Mouse (Mus musculus) liver, adult 2 months (tissue): Measurements from ENCODE around the gene Cmtm8. TPM values are rescaled to one million over a fixed set of nuclear protein-coding genes. Genes with fewer than 3 reads are reported as not detected.

Experiments
- DNase-seq: peaks from one replicate; pipeline ENCODE4 v3.0.0-alpha.2; 2011; ENCODE audit warnings: low read depth, low spot score; ENCODE audit errors: extremely low read depth
- H3K27ac ChIP-seq: fragments of 200-500 bp; replicated peaks from 2 replicates; pipeline ENCODE4 v1.5.1; 2012; ENCODE audit warnings: low read depth, mild to moderate bottlenecking, control low read depth, inconsistent platforms, low read length; ENCODE audit not compliant: insufficient read depth
- H3K27me3 ChIP-seq: fragments of 200-500 bp; 2 replicates; pipeline ENCODE4 v1.6.1; 2012; ENCODE audit warnings: mild to moderate bottlenecking, moderate library complexity, low read length, inconsistent platforms; ENCODE audit not compliant: control insufficient read depth, insufficient read depth
- H3K36me3 ChIP-seq: fragments of 200-500 bp; 2 replicates; pipeline ENCODE4 v1.6.1; 2012; ENCODE audit warnings: low read length, inconsistent platforms; ENCODE audit not compliant: control insufficient read depth, insufficient read depth
- H3K4me1 ChIP-seq: fragments of 200-500 bp; 2 replicates; pipeline ENCODE4 v1.6.1; 2011; ENCODE audit warnings: low read length; ENCODE audit not compliant: control insufficient read depth, insufficient read depth
- H3K4me3 ChIP-seq: fragments of 200-500 bp; 2 replicates; pipeline ENCODE4 v1.5.1; 2011; ENCODE audit warnings: low read depth, mild to moderate bottlenecking, control low read depth, low read length, moderate library complexity; ENCODE audit not compliant: insufficient read depth
- H3K79me2 ChIP-seq: fragments of 200-500 bp; 2 replicates; pipeline ENCODE4 v1.6.1; 2012; ENCODE audit warnings: inconsistent platforms, mild to moderate bottlenecking, low read length, moderate library complexity; ENCODE audit not compliant: control insufficient read depth, insufficient read depth
- H3K9ac ChIP-seq: fragments of 200-500 bp; 2 replicates; pipeline ENCODE4 v1.6.1; 2012; ENCODE audit warnings: low read depth, mild to moderate bottlenecking, control low read depth, inconsistent platforms, low read length
- CTCF ChIP-seq: fragments of 200-500 bp; IDR thresholded peaks from 2 replicates; pipeline ENCODE4 v1.5.1; 2011; ENCODE audit warnings: low read depth, low read length, control low read depth
- POLR2A ChIP-seq: fragments of 200-500 bp; IDR thresholded peaks from 2 replicates; pipeline ENCODE4 v1.6.1; 2011; ENCODE audit warnings: low read length, control low read depth; ENCODE audit not compliant: insufficient read depth; ENCODE audit errors: extremely low read depth
- WGBS: fragments of 180-500 bp; shearing (Covaris S2); methylation state at CpG from one replicate; pipeline ENCODE4 v1.1.7; 2018; 5-methylcytosine and 5-hydroxymethylcytosine counted together
- polyA plus RNA-seq: library from polyadenylated mRNA; depleted of rRNA; stranded (reverse); fragments of >200 nt; gene quantifications from 2 replicates; pipeline ENCODE4 v1.2.3, GENCODE M21; 2012; rRNA removed
- total RNA-seq: library from RNA; depleted of rRNA; stranded (reverse); fragments of >200 nt; gene quantifications from 2 replicates; pipeline ENCODE4 v1.2.3, GENCODE M21; 2014; rRNA removed

Gene Cmtm8
- total and polyA plus RNA-seq, 2 experiments = 77.3 to 180 TPM

GRCm38 (mm10) chr9:114747012-114747411 is 96.9 kb downstream of the Cmtm8 start:
- H3K36me3 ChIP-seq = peaks cover 21% of the 10 kb centered on the region
- TF ChIP-seq POLR2A = no peak
- no peak for TF ChIP-seq CTCF
- WGBS = 89% methylated on average over 10 of the region's 10 CpGs

GRCm38 (mm10) chr9:114745654-114746053 is 98.3 kb downstream of the Cmtm8 start:
- no peak overlapping the region for H3K4me3 ChIP-seq
- H3K36me3 ChIP-seq = peaks cover 22% of the 10 kb centered on the region
- 80% methylated on average over 4 of the region's 4 CpGs for WGBS
- no peaks in the 10 kb centered on the region for H3K27me3 ChIP-seq
- peaks cover under 1% of the 10 kb centered on the region; the same call in 1 of the 2 replicates for H3K79me2 ChIP-seq
- peaks cover 3% of the 10 kb centered on the region; the same call in 1 of the 2 replicates for H3K4me1 ChIP-seq
- DNase-seq = no peak
- no peak overlapping the region for H3K27ac ChIP-seq
- no peak overlapping the region for H3K9ac ChIP-seq
- TF ChIP-seq POLR2A = no peak
- no peak for TF ChIP-seq CTCF

More at GRCm38 (mm10) chr9:114747012-114747411, 96.9 kb downstream of the Cmtm8 start:
- H3K4me1 ChIP-seq = peaks cover 3% of the 10 kb centered on the region; the same call in 1 of the 2 replicates
- no peak overlapping the region for H3K27ac ChIP-seq
- DNase-seq = no peak
- H3K4me3 ChIP-seq = no peak overlapping the region
- H3K9ac ChIP-seq = no peak overlapping the region
- no peaks in the 10 kb centered on the region for H3K27me3 ChIP-seq
- no peaks in the 10 kb centered on the region for H3K79me2 ChIP-seq

- Histone ChIP-seq H3K4me1 (peaks cover 3% of the 10 kb centered on the region; the same call in 1 of the 2 replicates), H3K4me3 (no peak overlapping the region), H3K27me3 (no peaks in the 10 kb centered on the region), H3K9ac (no peak overlapping the region), H3K36me3 (peaks cover 27% of the 10 kb centered on the region), H3K79me2 (peaks cover 5% of the 10 kb centered on the region; the same call in 1 of the 2 replicates), H3K27ac (no peak overlapping the region)
- DNase-seq = no peak
- WGBS = 73% methylated on average over 4 of the region's 4 CpGs
- TF ChIP-seq CTCF = no peak
- no peak for TF ChIP-seq POLR2A
Measured at GRCm38 (mm10) chr9:114745163-114745562, 98.8 kb downstream of the Cmtm8 start.

- H3K79me2 ChIP-seq = peaks cover 12% of the 10 kb centered on the region; the same call in 1 of the 2 replicates
- peaks cover 5% of the 10 kb centered on the region; the same call in 1 of the 2 replicates for H3K4me1 ChIP-seq
- H3K36me3 ChIP-seq = peaks cover 34% of the 10 kb centered on the region
- WGBS = 72% methylated on average over 2 of the region's 2 CpGs
- no peak overlapping the region for H3K9ac ChIP-seq
- no peak overlapping the region; the same call in 1 of the 2 replicates for H3K27ac ChIP-seq
- no peaks in the 10 kb centered on the region for H3K27me3 ChIP-seq
- DNase-seq = peak; percentile 64
- H3K4me3 ChIP-seq = no peak overlapping the region
- TF ChIP-seq POLR2A (no peak), CTCF (no peak)
Measured at GRCm38 (mm10) chr9:114742731-114743130, 101.2 kb downstream of the Cmtm8 start.

- TF ChIP-seq CTCF (no peak), POLR2A (no peak)
- Histone ChIP-seq H3K4me3 (no peak overlapping the region), H3K9ac (no peak overlapping the region), H3K36me3 (peaks cover 30% of the 10 kb centered on the region), H3K4me1 (peaks cover 8% of the 10 kb centered on the region), H3K27me3 (no peaks in the 10 kb centered on the region), H3K79me2 (peaks cover 19% of the 10 kb centered on the region; the same call in 1 of the 2 replicates), H3K27ac (no peak overlapping the region)
- no peak for DNase-seq
- 88% methylated on average over 9 of the region's 9 CpGs for WGBS
Measured at GRCm38 (mm10) chr9:114740336-114740735, 103.6 kb downstream of the Cmtm8 start.

Other genes starting within 250 kb of the Cmtm8 start
- gene Cnot10, start 204.0 kb downstream of the Cmtm8 start, total RNA-seq = 15.2 and 15.4 TPM in 2 replicates
- 9.4 and 10.7 TPM in 2 replicates for gene Cnot10, start 204.0 kb downstream of the Cmtm8 start, polyA plus RNA-seq
- gene Dync1li1, start 155.4 kb downstream of the Cmtm8 start, total RNA-seq = 15.7 and 16.1 TPM in 2 replicates
- 4.3 and 4.5 TPM in 2 replicates for gene Dync1li1, start 155.4 kb downstream of the Cmtm8 start, polyA plus RNA-seq
- 56.0 and 58.8 TPM in 2 replicates for gene Cmtm6, start 113.0 kb downstream of the Cmtm8 start, total RNA-seq
- gene Cmtm6, start 113.0 kb downstream of the Cmtm8 start, polyA plus RNA-seq = 54.7 and 69.0 TPM in 2 replicates
- gene Cmtm7, start 62.3 kb downstream of the Cmtm8 start, total RNA-seq = 5.3 and 6.2 TPM in 2 replicates
- gene Cmtm7, start 62.3 kb downstream of the Cmtm8 start, polyA plus RNA-seq = 10.5 and 17.3 TPM in 2 replicates
- gene Gpd1l, start 89.8 kb upstream of the Cmtm8 start, total RNA-seq = 21.3 and 22.4 TPM in 2 replicates
- 12.6 and 14.7 TPM in 2 replicates for gene Gpd1l, start 89.8 kb upstream of the Cmtm8 start, polyA plus RNA-seq
- gene Osbpl10, start 134.4 kb upstream of the Cmtm8 start, total RNA-seq = 0.28 and 0.40 TPM in 2 replicates
- gene Osbpl10, start 134.4 kb upstream of the Cmtm8 start, polyA plus RNA-seq = 0.11 and 0.82 TPM in 2 replicates
- gene Rps27rt, start 138.6 kb upstream of the Cmtm8 start, total RNA-seq = 6.2 and 12.2 TPM in 2 replicates
- gene Rps27rt, start 138.6 kb upstream of the Cmtm8 start, polyA plus RNA-seq = 4.7 and 7.2 TPM in 2 replicates